Mouse (Mus musculus): ENCODE results near the gene Prkd1. TPM values are rescaled to one million over a fixed set of nuclear protein-coding genes. Genes with fewer than 3 reads are reported as not detected.

Gene Prkd1
- polyA plus RNA-seq, 1 experiment from 2014 or later, result 8.7 TPM

DNA sequence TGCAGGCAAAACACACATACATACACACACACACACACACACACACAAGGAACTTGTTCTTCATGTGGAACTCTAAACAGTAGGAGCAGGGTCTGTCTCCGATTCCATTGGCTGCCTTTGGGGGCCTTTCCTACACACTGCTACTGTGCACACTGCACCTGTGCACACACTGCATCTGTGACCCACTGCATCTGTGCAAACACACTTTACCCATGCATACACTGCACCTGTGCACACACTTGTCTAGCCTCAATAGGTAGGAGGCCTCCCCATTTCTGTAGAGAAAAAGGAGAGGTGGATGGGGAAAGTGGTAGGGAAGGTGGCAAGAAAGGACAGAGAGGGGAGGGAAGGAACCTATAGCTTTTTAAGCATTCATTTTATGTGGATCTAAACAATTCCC lies 49.5 kb downstream of the Prkd1 start:
- H3K4me1 ChIP-seq, result peaks cover 4% of the 10 kb centered on the region; the same call in 1 of the 2 replicates
- H3K9ac ChIP-seq, result no peak overlapping the region
- WGBS, result 85% methylated on average over 1 of the region's 1 CpGs
- H3K4me3 ChIP-seq (replicated peaks), result no peak overlapping the region
- H3K27me3 ChIP-seq, result no peaks in the 10 kb centered on the region
- H3K4me2 ChIP-seq, result no peak overlapping the region
- H3K27ac ChIP-seq, result no peak overlapping the region
- no peaks in the 10 kb centered on the region for H3K36me3 ChIP-seq (replicated peaks)
- ATAC-seq (ENCODE audit: low FRiP score), result no peak
- H3K9me3 ChIP-seq, result no peaks in the 10 kb centered on the region

DNA sequence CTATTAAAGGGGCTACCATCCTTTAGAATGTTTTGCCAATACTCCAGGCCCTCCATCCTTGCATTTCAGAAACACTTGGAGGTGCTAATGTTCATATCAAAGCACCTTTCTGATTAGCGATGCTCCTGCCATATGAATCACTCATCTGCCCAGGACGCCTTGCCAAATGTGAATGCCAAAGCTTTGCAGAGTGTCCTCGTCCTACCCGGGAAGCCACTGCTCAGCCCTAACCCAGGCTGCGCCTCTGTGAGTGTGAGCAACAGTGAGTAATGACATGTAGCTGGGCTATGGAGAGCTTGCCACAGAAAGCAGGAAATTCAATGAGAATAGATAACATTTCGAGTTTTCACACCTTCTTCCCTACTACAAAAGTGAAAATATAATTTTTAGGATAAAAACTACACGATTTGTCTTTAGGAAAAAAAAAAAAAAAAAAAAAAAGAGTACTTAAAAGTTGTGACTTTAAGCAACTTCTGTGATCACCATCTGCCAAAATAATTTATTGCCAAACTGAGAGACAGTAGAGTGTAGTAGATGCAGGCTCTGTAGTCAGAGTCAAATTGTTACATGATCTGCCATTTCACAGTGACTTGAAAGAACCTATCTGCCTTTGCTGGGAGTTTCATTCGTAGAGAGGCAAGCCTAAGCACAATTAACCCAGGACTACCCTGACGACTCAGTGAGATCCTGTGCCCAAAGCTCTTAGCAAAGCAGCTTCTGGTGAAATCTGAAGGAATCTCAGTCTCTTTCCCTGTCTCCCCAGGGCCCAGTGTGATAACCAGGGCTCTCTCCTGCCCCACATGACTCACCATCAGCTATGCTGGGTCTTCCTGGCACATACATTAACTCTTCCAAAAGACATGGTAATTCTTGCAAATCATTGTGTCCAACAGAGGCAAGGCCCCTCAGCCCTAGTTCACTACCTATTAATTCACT lies 50.6 kb downstream of the Prkd1 start:
- no peaks in the 10 kb centered on the region for H3K27me3 ChIP-seq
- WGBS, result 86% methylated on average over 9 of the region's 9 CpGs
- H3K36me3 ChIP-seq (replicated peaks), result no peaks in the 10 kb centered on the region
- H3K4me3 ChIP-seq (replicated peaks), result no peak overlapping the region
- no peak overlapping the region for H3K9ac ChIP-seq
- ATAC-seq (ENCODE audit: low FRiP score), result no peak
- peaks cover 4% of the 10 kb centered on the region; the same call in 1 of the 2 replicates for H3K4me1 ChIP-seq
- no peak overlapping the region for H3K27ac ChIP-seq
- no peak overlapping the region for H3K4me2 ChIP-seq
- no peaks in the 10 kb centered on the region for H3K9me3 ChIP-seq

DNA sequence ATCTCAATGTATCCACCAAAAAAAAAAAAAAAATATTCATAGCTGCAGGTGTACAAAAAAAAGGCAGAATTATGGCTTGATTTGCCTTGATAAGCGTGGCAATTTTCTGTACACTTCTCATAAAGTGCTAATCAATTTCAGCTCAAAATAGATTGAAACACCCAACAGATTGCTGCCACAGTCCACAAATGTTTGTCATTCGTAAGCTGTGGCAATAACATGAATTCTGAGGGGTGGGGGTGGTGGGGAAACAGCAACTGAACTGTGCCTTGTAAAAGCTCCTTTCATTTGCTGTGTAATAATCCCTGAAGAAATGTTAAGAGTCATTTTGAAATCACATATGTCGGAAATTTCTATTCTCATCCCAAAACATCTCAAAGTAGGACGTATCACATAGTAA lies 51.4 kb downstream of the Prkd1 start:
- no peak overlapping the region for H3K27ac ChIP-seq
- no peak overlapping the region for H3K9ac ChIP-seq
- H3K4me2 ChIP-seq, result no peak overlapping the region
- no peaks in the 10 kb centered on the region for H3K9me3 ChIP-seq
- 80% methylated on average over 4 of the region's 4 CpGs for WGBS
- no peaks in the 10 kb centered on the region for H3K36me3 ChIP-seq (replicated peaks)
- no peak overlapping the region for H3K4me3 ChIP-seq (replicated peaks)
- ATAC-seq (ENCODE audit: low FRiP score), result no peak
- H3K27me3 ChIP-seq, result no peaks in the 10 kb centered on the region
- H3K4me1 ChIP-seq, result peaks cover 4% of the 10 kb centered on the region; the same call in 1 of the 2 replicates

DNA sequence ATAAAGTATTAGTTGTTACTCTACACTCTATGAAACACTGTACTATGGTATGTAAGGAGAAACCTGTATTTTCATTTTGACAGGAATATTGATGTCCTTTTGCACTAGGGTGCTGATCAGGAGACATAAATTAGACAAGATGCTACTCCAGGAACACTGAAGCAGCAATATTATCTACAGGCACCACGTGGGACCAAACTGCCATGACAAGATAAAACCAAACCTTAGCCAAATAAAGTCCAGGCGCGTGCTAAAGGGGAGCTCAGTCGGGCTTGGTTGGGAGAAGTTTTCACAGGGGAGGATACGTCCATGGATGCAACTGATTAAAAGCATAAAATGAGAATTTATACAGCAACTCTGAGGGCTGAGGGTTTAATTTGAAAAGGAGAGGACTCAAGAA lies 53.1 kb downstream of the Prkd1 start:
- ATAC-seq (ENCODE audit: low FRiP score), result no peak
- Histone ChIP-seq H3K4me1 (peaks cover 4% of the 10 kb centered on the region; the same call in 1 of the 2 replicates), H3K9me3 (no peaks in the 10 kb centered on the region), H3K27me3 (no peaks in the 10 kb centered on the region), H3K9ac (no peak overlapping the region), H3K4me3 (replicated peaks) (no peak overlapping the region), H3K27ac (no peak overlapping the region), H3K4me2 (no peak overlapping the region), H3K36me3 (replicated peaks) (no peaks in the 10 kb centered on the region)
- WGBS, result 89% methylated on average over 5 of the region's 5 CpGs

DNA sequence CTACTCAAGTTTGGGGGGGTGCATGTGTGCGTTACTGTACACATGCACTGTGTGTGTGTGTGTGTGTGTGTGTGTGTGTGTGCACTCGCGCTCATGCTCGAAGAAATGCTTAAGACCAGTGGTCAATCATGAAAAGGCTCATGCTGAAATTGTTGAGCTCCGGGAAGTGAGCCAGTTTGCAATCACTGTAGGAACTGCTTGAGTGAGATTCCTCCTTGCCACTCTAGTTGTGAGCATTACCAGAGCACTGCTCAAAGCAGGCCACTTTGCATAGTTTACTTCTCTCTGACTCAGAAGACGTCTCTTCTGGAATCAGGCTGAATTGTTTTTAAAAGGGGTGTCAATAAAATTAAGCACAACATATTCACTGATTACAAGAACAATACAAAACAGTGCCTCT lies 54.4 kb downstream of the Prkd1 start:
- WGBS, result 86% methylated on average over 6 of the region's 6 CpGs
- no peak overlapping the region for H3K4me2 ChIP-seq
- ATAC-seq (ENCODE audit: low FRiP score), result no peak
- no peak overlapping the region for H3K9ac ChIP-seq
- no peaks in the 10 kb centered on the region for H3K36me3 ChIP-seq (replicated peaks)
- H3K27ac ChIP-seq, result no peak overlapping the region
- no peak overlapping the region for H3K4me3 ChIP-seq (replicated peaks)
- H3K27me3 ChIP-seq, result no peaks in the 10 kb centered on the region
- H3K9me3 ChIP-seq, result no peaks in the 10 kb centered on the region
- H3K4me1 ChIP-seq, result peaks cover 4% of the 10 kb centered on the region; the same call in 1 of the 2 replicates

DNA sequence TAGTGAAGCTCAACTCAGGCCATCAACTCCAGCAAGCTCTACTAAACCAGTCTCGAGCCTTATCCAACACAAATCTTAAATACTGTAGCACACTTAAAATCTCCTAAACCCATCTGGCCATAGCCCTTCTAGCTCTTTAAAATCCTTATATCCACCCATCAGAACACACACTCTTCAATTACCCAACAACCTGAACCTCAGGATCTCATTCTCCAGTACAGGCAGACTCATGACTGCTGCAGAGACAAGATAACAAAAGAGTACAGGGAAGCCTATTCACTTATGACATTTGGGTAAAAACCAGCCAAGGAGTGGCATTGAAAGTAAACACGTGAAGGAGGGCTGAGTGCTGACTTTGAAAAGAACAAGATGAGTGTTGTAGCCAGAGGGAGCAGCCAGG lies 55.4 kb downstream of the Prkd1 start:
- WGBS, result 80% methylated on average over 2 of the region's 2 CpGs
- no peak for ATAC-seq (ENCODE audit: low FRiP score)

DNA sequence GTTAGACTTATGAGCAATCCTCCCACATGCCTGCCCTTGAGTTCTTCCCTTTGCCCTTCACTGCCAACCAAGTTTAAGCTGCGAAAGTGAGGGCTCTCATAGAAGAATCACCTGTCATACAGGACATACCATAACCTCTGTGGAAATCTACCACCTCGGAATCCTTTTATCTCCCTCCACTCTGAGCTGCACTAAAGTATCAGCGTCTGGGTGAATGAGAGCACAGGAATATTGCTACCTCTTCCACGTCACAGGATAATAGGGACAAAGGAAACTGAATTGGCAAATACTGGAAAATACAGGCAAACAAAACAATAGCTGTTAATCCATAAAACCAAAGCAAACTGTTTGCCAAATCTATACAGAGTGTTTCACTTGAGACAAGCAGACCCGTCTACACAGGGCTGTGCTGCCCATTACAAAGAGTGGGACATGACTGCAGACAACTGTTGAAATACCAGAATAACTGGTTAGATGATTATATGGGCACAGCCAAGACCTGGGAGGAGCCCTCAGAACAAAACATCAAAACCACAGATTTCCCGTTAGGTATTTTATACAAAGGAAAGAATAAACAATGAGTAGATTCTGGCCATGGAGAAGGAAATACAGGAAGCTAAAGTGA lies 60.6 kb downstream of the Prkd1 start:
- Histone ChIP-seq H3K9ac (no peak overlapping the region), H3K27me3 (no peaks in the 10 kb centered on the region), H3K4me2 (no peak overlapping the region), H3K27ac (no peak overlapping the region), H3K4me1 (no peaks in the 10 kb centered on the region), H3K36me3 (replicated peaks) (no peaks in the 10 kb centered on the region), H3K4me3 (replicated peaks) (no peak overlapping the region), H3K9me3 (no peaks in the 10 kb centered on the region)
- ATAC-seq (ENCODE audit: low FRiP score), result no peak
- 78% methylated on average over 6 of the region's 6 CpGs for WGBS

More for the DNA sequence above, 55.4 kb downstream of the Prkd1 start:
- no peak overlapping the region for H3K27ac ChIP-seq
- no peaks in the 10 kb centered on the region for H3K27me3 ChIP-seq
- H3K36me3 ChIP-seq (replicated peaks), result no peaks in the 10 kb centered on the region
- H3K9me3 ChIP-seq, result no peaks in the 10 kb centered on the region
- no peak overlapping the region for H3K4me3 ChIP-seq (replicated peaks)
- H3K4me2 ChIP-seq, result no peak overlapping the region
- 0 out of 2 replicates have a peak, but pooled peaks cover under 1% of the 10 kb centered on the region for H3K4me1 ChIP-seq
- no peak overlapping the region for H3K9ac ChIP-seq

DNA sequence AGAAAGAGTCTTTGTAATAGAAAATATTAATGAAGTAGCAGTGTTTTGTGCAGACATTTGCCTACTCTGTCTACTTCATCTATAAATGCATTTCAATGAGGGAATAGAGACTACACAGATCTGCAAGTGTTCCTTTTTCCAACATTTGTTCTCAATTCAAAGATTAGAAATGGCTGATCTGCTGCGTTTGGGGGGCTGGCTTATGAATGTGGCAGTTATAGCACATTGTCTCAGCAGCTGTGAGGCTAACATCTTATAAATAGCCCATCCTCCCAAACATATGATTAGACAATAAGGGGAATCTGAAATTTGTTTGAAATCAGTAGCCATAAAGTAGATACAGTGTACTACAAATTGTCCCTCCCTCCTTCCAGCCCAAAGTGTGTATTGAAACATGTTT lies 83.7 kb downstream of the Prkd1 start:
- WGBS, result 72% methylated on average over 1 of the region's 1 CpGs
- H3K4me1 ChIP-seq, result no peaks in the 10 kb centered on the region
- H3K9ac ChIP-seq, result no peak overlapping the region
- H3K9me3 ChIP-seq, result no peaks in the 10 kb centered on the region
- H3K27me3 ChIP-seq, result no peaks in the 10 kb centered on the region
- no peak for ATAC-seq (ENCODE audit: low FRiP score)
- no peaks in the 10 kb centered on the region for H3K36me3 ChIP-seq (replicated peaks)
- H3K4me2 ChIP-seq, result no peak overlapping the region
- no peak overlapping the region for H3K4me3 ChIP-seq (replicated peaks)
- no peak overlapping the region for H3K27ac ChIP-seq

DNA sequence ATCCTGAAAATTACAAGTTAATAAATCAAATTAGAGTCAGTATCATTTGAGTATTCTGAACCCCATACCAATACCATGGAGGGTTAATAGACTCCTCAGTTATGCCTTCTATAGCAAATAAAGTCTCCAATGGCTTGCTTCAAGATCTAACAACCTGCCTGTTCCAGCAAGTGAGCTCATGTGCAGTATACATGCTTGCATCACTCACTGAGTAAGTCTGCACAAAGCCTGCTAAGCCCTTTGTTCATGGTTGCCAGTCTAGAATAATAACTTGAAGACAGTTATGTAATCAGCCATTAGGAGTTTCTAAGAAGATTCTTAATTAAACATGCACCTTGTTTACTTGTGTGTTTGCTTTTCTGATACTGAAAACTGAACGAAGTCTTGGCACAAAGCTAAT lies 88.4 kb downstream of the Prkd1 start:
- no peaks in the 10 kb centered on the region for H3K36me3 ChIP-seq (replicated peaks)
- no peaks in the 10 kb centered on the region for H3K9me3 ChIP-seq
- H3K4me1 ChIP-seq, result no peaks in the 10 kb centered on the region
- no peak overlapping the region for H3K4me2 ChIP-seq
- H3K27me3 ChIP-seq, result no peaks in the 10 kb centered on the region
- H3K9ac ChIP-seq, result no peak overlapping the region
- 67% methylated on average over 1 of the region's 1 CpGs for WGBS
- H3K27ac ChIP-seq, result no peak overlapping the region
- no peak; the same call in 1 of the 2 replicates for ATAC-seq (ENCODE audit: low FRiP score)
- no peak overlapping the region for H3K4me3 ChIP-seq (replicated peaks)

DNA sequence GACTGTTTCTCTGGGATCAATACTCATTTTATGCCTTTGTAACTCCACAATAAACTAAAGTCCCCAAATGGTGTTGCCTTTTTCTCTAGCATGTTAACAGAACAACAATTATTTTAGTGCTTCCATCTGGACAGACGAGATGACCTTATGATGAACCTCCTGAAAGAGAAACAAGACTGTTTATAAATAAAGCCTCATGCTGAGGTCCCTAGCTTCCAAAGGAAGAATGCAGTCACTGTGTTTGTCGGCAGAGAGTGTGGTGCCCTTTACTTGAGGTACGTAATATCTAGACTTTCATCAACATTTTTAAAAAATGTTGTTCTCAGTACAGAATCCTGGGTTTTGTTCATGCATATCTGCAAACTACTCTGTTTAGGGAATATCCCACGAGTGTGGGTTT lies 90.7 kb downstream of the Prkd1 start:
- Histone ChIP-seq H3K4me3 (replicated peaks) (no peak overlapping the region), H3K9me3 (no peaks in the 10 kb centered on the region), H3K27me3 (no peaks in the 10 kb centered on the region), H3K4me2 (no peak overlapping the region), H3K27ac (no peak overlapping the region), H3K4me1 (no peaks in the 10 kb centered on the region), H3K36me3 (replicated peaks) (no peaks in the 10 kb centered on the region), H3K9ac (no peak overlapping the region)
- WGBS, result 51% methylated on average over 4 of the region's 4 CpGs
- ATAC-seq (ENCODE audit: low FRiP score), result no peak

DNA sequence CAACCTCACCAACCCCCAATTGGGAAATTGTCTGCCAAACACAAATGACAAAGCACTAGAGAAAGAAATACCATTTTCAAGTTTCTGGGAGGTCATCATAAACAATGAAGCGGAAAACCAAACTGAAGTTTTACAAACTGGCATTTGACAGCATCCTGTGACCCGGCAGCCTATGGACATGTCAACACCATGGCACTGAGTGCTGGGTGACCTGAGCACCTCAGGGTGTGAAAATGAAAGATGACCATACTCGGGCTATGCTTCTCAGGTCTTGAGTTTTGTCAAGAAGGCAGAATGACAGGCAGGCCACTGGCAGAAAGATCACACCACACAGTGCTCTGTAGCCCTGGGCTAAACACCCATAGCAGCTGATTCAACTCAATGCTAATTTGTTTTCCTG lies 94.7 kb downstream of the Prkd1 start:
- ATAC-seq (ENCODE audit: low FRiP score), result no peak
- WGBS, result 89% methylated on average over 3 of the region's 3 CpGs

DNA sequence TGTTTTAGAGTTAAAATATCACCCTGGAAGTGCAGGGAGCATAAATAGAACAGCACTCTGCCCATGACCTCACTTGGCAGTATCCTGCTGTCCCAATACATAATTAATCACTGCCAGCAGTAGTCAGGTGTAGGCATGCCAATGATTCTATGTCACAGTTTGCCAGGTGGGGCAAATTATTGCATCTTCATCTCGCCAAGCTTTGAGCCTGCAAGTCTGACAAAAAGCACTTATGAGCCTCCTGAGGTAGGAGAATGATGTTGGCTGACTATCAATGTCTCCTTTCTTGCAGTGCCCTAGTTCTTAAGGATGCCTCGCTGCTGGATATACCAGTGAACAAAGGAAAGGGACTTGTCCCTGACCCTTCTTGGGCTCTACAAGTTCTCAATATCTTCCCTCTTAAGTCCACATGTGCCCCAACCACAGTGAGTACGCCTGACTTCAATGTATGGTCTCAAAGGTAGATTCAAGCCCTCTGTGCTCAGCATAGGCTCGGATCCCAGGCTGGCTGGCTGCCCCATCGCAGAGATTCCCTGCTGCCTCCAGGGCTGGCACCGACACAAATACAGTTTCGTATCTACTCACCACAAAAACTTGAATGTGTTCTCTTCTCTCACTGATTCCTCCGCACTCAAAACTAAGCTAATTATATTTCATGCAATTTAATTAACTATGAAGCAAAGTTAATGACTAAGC lies 98.9 kb downstream of the Prkd1 start:
- Histone ChIP-seq H3K9ac (no peak overlapping the region), H3K27me3 (0 out of 2 replicates have a peak, but pooled peaks cover 6% of the 10 kb centered on the region), H3K36me3 (replicated peaks) (no peaks in the 10 kb centered on the region), H3K4me1 (peaks cover 9% of the 10 kb centered on the region), H3K4me2 (no peak overlapping the region), H3K4me3 (replicated peaks) (no peak overlapping the region), H3K9me3 (no peaks in the 10 kb centered on the region), H3K27ac (no peak overlapping the region)
- ATAC-seq (ENCODE audit: low FRiP score), result no peak
- WGBS, result 75% methylated on average over 8 of the region's 8 CpGs

More for the DNA sequence above, 94.7 kb downstream of the Prkd1 start:
- Histone ChIP-seq H3K4me1 (no peaks in the 10 kb centered on the region), H3K9me3 (no peaks in the 10 kb centered on the region), H3K9ac (no peak overlapping the region), H3K4me3 (replicated peaks) (no peak overlapping the region), H3K36me3 (replicated peaks) (no peaks in the 10 kb centered on the region), H3K27ac (no peak overlapping the region), H3K4me2 (no peak overlapping the region), H3K27me3 (no peaks in the 10 kb centered on the region)

Data from forebrain, embryonic 12.5 days (tissue).